Mouse (Mus musculus): Measurements from ENCODE around the gene Cdipt. TPM values are rescaled to one million over a fixed set of nuclear protein-coding genes. Genes with fewer than 3 reads are reported as not detected.
A peak's percentile ranks its signal among the peaks of the same experiment; 100 is the strongest.

The Cdipt gene
- 104 and 105 TPM in 2 replicates for polyA plus RNA-seq (2015; fragmentation: Nextera tagmentation; extraction: Ambion mirVana)

DNA sequence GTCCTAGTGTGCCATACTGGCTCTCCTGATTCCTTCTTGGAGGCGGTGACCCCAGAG is at the start of gene Cdipt:
TSS of gene Cdipt (plus strand) at position 22 of the 57 bp plus-strand sequence.
- Histone ChIP-seq H3K27me3 (no peaks in the 10 kb centered on the region), H3K9me3 (no peaks in the 10 kb centered on the region), H3K4me3 (peak within 1 kb of the TSS; percentile 85), H3K4me2 (replicated peaks) (peak within 1 kb of the TSS; percentile 75), H3K4me1 (peaks cover 20% of the 10 kb centered on the region), H3K27ac (replicated peaks) (peak within 1 kb of the TSS; percentile 99), H3K9ac (replicated peaks) (peak within 1 kb of the TSS; percentile 94), H3K36me3 (peaks cover 38% of the 10 kb centered on the region)
- ATAC-seq (replicated peaks), result no peak
- WGBS, result 8% methylated on average over 1 of the region's 1 CpGs

DNA sequence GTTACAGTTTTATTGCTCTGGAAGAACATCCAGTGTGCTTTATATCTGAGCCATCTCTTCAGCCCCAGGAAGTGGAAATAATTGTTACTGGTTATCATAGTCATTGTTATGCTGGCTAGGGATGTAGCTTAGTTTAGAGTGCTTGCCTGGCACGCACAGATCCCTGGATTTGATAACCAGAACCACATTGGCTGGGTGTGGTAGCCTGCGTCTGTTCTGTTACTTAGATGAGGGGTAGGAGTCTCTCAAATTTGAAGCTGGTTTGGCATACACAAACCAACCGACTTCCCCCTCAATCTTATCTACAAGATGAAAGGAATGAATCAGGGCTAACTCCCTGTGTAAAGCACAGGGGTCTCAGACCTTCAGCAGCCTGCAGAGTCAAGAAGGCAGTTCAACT is 49.4 kb upstream of the Cdipt start:
- no peaks in the 10 kb centered on the region for H3K9me3 ChIP-seq
- no peak overlapping the region for H3K4me3 ChIP-seq
- no peaks in the 10 kb centered on the region for H3K27me3 ChIP-seq
- no peak overlapping the region for H3K4me2 ChIP-seq (replicated peaks)
- peaks cover 23% of the 10 kb centered on the region for H3K4me1 ChIP-seq
- no peak for ATAC-seq (replicated peaks)
- WGBS, result 68% methylated on average over 3 of the region's 3 CpGs
- peaks cover under 1% of the 10 kb centered on the region; the same call in 1 of the 2 replicates for H3K36me3 ChIP-seq
- no peak overlapping the region for H3K9ac ChIP-seq (replicated peaks)
- H3K27ac ChIP-seq (replicated peaks), result no peak overlapping the region

DNA sequence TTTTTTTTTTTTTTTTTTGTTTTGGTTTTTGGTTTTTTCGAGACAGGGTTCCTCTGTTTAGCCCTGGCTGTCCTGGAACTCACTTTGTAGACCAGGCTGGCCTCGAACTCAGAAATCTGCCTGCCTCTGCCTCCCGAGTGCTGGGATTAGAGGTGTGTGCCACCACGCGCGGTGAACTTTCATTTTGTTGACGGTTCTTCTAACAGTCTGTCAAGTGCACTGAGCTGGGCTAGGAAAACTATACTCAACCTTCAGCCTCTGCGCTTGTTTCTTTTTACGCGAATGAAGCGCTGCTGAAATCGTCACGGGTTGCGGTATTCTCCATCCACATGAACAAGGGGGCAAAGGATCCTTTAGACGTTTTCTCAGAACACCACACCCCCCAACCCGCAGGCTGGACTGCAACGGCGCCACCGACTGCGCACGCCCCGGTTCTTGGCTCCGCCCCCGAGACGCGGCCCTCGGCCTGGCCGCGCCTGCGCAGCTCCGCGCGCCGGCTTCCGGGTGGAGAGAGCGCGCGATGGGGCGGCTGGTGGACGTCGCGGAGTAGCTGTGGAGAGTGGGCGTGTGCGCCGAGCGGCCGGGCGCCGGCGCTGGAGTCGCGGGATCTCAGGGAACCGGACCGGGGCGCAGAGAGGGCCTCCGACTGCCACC is 47.2 kb upstream of the Cdipt start, which contains the start of gene Kctd13:
TSS of gene Kctd13 (plus strand) at position 496 of the 654 bp plus-strand sequence.
- ATAC-seq (replicated peaks), result peak; percentile 97
- 3% methylated on average over 56 of the region's 56 CpGs for WGBS
- peaks cover 16% of the 10 kb centered on the region for H3K4me1 ChIP-seq
- peak within 1 kb of the TSS; percentile 87 for H3K4me2 ChIP-seq (replicated peaks)
- H3K36me3 ChIP-seq, result peaks cover 10% of the 10 kb centered on the region; the same call in 1 of the 2 replicates
- H3K27ac ChIP-seq (replicated peaks), result peak within 1 kb of the TSS; percentile 78
- peak within 1 kb of the TSS; percentile 86 for H3K9ac ChIP-seq (replicated peaks)
- H3K4me3 ChIP-seq, result peak within 1 kb of the TSS; percentile 94
- H3K9me3 ChIP-seq, result no peaks in the 10 kb centered on the region
- no peaks in the 10 kb centered on the region for H3K27me3 ChIP-seq

DNA sequence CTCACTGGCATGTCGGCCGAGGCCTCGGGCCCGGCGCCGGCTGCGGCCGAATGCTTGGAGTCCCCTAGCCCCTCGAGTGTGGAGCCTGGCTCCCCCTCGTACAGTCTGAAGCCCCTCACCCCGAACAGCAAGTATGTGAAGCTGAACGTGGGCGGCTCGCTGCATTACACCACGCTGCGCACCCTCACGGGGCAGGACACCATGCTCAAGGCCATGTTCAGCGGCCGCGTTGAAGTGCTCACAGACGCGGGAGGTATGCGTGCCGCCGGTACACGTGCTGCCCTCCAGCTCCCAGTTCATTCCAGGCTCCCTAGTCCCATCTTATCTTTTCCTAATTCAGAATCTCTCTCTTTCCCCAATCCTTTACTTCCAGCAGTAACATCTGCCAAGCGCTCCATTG is 46.7 kb upstream of the Cdipt start:
- 2% methylated on average over 27 of the region's 27 CpGs for WGBS
- Histone ChIP-seq H3K9ac (replicated peaks) (peak overlapping the region; percentile 86), H3K4me1 (peaks cover 16% of the 10 kb centered on the region), H3K27ac (replicated peaks) (peak overlapping the region; percentile 78), H3K9me3 (no peaks in the 10 kb centered on the region), H3K4me3 (peak overlapping the region; percentile 94), H3K4me2 (replicated peaks) (peak overlapping the region; percentile 87), H3K36me3 (peaks cover 12% of the 10 kb centered on the region; the same call in 1 of the 2 replicates), H3K27me3 (no peaks in the 10 kb centered on the region)
- ATAC-seq (replicated peaks), result peak; percentile 90

DNA sequence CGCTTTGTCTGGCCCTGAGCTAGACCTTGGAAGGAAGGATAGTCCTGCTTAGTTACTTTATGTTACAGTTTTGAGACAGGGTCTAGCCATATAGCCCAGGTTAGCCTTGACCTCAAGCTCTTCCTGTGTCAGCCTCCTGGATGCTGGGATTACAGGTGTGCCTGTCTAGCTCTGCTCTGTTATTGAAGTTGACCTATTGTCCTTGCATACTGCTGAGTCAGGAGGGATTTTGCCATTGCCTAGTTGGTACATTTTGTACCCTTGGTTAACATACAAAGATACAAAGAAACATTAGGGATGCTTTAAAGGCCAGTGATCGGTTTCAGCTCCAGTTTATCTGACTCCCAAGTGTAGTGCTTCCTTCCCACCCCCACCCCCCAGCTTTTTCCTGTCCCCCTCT is 43.1 kb upstream of the Cdipt start:
- no peak overlapping the region for H3K4me3 ChIP-seq
- peaks cover 34% of the 10 kb centered on the region for H3K36me3 ChIP-seq

DNA sequence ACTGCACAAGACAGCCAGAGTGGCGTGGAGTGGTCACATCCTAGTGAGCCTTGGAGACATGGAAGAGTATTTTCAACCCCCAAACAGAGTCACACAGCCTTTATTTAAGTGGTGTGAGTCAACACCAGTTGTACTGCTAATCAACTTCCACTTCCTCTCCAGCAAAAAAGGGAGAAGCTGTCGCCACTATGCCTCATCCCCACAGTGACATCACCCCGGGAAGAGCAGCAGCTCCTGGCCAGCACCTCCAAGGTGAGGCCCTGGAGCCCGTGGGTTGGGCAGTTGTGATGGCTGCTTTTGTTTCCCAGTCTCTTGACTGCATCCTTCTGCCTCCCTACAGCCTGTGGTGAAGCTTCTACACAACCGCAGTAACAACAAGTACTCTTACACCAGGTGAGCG is 34.5 kb upstream of the Cdipt start:
- Histone ChIP-seq H3K36me3 (peaks cover 41% of the 10 kb centered on the region), H3K4me1 (peaks cover 8% of the 10 kb centered on the region), H3K27me3 (no peaks in the 10 kb centered on the region), H3K27ac (replicated peaks) (no peak overlapping the region; the same call in 1 of the 2 replicates), H3K9me3 (no peaks in the 10 kb centered on the region), H3K4me3 (no peak overlapping the region), H3K9ac (replicated peaks) (no peak overlapping the region), H3K4me2 (replicated peaks) (no peak overlapping the region)
- ATAC-seq (replicated peaks), result no peak
- WGBS, result 51% methylated on average over 6 of the region's 6 CpGs

More for the DNA sequence above, 43.1 kb upstream of the Cdipt start:
- no peaks in the 10 kb centered on the region for H3K9me3 ChIP-seq
- H3K9ac ChIP-seq (replicated peaks), result no peak overlapping the region
- H3K27me3 ChIP-seq, result no peaks in the 10 kb centered on the region
- H3K27ac ChIP-seq (replicated peaks), result no peak overlapping the region
- H3K4me1 ChIP-seq, result peaks cover 16% of the 10 kb centered on the region
- H3K4me2 ChIP-seq (replicated peaks), result no peak overlapping the region
- 96% methylated on average over 2 of the region's 2 CpGs for whole genome bisulfite sequencing
- no peak for ATAC-seq (replicated peaks)

DNA sequence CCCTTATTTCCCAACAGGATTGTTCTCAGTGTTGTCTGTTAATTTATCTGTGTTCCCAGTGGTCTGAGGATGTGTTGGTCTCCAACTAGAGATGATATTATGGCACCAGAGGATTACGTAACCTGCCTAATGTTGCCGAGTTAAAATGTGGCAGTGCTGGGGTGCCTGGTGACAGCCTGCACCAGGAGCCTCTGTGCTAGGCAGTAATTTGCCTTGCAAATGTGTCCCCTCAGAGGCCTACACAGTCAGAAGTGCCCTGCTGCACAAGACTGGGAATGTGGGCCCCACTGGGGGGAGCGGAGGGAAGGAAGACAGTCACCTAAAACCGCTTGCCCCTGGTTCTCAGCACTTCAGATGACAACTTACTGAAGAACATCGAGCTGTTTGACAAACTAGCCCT is 33.9 kb upstream of the Cdipt start:
- H3K9ac ChIP-seq (replicated peaks), result no peak overlapping the region
- peaks cover 34% of the 10 kb centered on the region for H3K36me3 ChIP-seq
- no peak for ATAC-seq (replicated peaks)
- H3K27me3 ChIP-seq, result no peaks in the 10 kb centered on the region
- no peaks in the 10 kb centered on the region for H3K9me3 ChIP-seq
- H3K4me3 ChIP-seq, result no peak overlapping the region
- no peak overlapping the region for H3K4me2 ChIP-seq (replicated peaks)
- WGBS, result 52% methylated on average over 5 of the region's 5 CpGs
- H3K27ac ChIP-seq (replicated peaks), result no peak overlapping the region; the same call in 1 of the 2 replicates
- H3K4me1 ChIP-seq, result peaks cover 8% of the 10 kb centered on the region

DNA sequence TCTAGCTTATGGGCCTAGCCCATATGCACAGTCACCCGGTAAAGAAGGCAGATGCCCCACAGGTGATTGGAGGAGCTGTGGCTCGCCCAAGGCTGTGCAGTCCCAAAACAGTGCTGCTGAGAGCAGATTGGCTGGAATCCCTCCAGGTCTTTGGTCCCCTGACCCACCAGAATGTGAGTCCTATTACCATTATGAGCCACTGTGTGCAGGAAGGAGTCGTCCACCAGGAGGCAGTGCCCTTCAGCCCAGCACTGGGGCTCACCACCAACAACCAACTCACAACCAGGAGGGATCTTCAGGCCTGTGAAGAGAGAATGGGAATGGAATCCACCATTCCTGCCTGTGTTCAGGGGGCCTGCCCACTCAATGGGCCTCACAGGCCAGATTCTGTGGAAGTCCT is 29.2 kb upstream of the Cdipt start:
- H3K4me1 ChIP-seq, result peaks cover 31% of the 10 kb centered on the region
- no peak overlapping the region for H3K9ac ChIP-seq (replicated peaks)
- H3K36me3 ChIP-seq, result peaks cover 21% of the 10 kb centered on the region
- 42% methylated on average over 3 of the region's 3 CpGs for WGBS
- ATAC-seq (replicated peaks), result no peak
- no peak overlapping the region for H3K4me2 ChIP-seq (replicated peaks)
- no peak overlapping the region for H3K4me3 ChIP-seq
- no peaks in the 10 kb centered on the region for H3K27me3 ChIP-seq
- no peak overlapping the region for H3K27ac ChIP-seq (replicated peaks)
- H3K9me3 ChIP-seq, result no peaks in the 10 kb centered on the region

DNA sequence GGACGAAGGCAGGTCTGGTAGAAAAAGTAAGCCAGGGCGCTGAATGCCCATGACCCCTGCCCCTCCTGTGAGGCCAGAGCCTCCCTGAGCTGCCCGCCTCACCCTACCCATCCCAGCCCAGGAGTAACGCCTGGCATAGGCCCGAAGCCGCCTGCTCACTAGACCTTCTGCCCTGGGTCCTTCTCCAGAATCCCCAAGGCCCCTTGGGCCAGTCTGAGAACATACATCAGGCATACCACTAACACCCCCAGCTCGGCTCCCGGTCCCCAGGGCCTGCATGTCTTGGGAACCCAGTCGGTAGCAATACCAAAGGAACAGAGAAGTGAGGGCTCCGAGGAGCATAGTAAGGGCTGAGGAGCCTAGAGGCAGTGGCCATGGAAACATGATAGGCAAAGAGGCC is 27.1 kb upstream of the Cdipt start:
- peaks cover 44% of the 10 kb centered on the region for H3K4me1 ChIP-seq
- peak overlapping the region; percentile 71 for H3K9ac ChIP-seq (replicated peaks)
- H3K4me3 ChIP-seq, result peak overlapping the region; percentile 58
- H3K4me2 ChIP-seq (replicated peaks), result peak overlapping the region; percentile 93
- no peaks in the 10 kb centered on the region for H3K9me3 ChIP-seq
- peak overlapping the region; percentile 88 for H3K27ac ChIP-seq (replicated peaks)
- ATAC-seq (replicated peaks), result no peak
- H3K36me3 ChIP-seq, result peaks cover 11% of the 10 kb centered on the region
- H3K27me3 ChIP-seq, result no peaks in the 10 kb centered on the region
- 78% methylated on average over 10 of the region's 10 CpGs for WGBS

DNA sequence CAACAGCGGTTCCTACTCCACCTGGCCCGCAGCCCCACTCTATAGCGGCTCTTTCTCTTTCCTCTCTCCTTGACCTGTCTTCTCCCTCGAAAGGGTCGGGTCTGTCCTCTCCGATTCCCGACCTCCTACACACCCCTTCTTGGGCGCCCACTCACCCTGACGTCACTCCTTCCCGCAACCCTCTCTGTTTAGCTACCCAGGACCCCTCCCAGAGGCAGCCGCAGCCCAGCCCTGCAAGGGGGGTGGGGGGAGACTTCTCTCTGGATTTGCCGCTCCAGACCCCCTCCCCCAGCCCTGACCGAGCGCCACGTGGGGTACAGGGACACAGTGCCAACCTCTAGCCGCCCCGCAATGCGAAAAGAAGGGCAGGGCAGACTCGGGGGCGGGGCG is 26.3 kb upstream of the Cdipt start, which contains the start of gene Asphd1:
TSS of gene Asphd1 (minus strand) at position 180 of the 390 bp plus-strand sequence.
- Histone ChIP-seq H3K27ac (replicated peaks) (peak within 1 kb of the TSS; percentile 88), H3K27me3 (no peaks in the 10 kb centered on the region), H3K36me3 (peaks cover 9% of the 10 kb centered on the region; the same call in 1 of the 2 replicates), H3K4me2 (replicated peaks) (peak within 1 kb of the TSS; percentile 93), H3K9me3 (no peaks in the 10 kb centered on the region), H3K4me1 (peaks cover 44% of the 10 kb centered on the region), H3K4me3 (peak within 1 kb of the TSS; percentile 58), H3K9ac (replicated peaks) (peak within 1 kb of the TSS; percentile 71)
- peak; percentile 70 for ATAC-seq (replicated peaks)
- under 1% methylated on average over 21 of the region's 21 CpGs for WGBS

DNA sequence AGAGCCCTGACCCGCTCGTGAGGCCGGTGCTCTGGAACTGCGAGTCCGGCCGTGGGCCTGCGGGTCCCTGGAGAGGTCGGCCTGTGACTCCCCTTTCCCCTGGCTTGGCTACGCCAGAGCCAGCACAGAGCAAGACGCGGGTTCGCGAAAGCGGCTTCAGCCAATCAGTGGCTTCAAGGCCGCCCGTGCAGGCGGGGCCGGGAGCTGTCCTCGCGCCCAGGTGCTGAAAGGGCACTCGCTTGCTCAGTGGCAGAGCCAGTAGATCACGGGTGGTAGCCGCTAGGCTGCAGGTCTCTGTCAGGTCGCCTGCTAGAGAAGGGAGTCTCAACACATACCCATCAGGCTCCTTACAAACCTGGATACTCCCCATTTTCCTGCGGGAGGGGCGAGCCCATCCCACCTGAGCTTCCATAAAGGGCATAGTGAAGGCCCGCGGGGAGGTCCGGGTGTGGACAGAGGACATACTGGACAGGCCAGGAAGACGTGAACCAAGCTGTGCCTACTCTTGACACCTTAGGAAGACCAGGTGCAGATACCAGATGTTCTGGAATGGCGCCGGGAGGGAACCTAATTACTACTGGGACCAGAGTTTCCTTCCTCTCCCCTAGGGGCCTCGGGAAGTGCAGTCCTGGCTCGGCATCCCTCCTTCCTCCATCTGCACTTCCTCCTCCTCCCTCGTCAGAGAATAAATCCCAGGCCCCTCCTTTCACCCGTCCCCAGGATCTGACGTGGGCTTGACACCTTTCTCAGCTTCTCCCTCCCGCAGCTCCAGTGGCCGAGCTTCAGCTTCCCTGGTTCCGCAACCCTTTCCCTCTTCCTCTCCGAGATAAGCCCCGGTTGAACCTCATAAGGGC is 25.7 kb upstream of the Cdipt start, which contains the start of gene Sez6l2:
TSS of gene Sez6l2 (plus strand) at position 771 of the 854 bp plus-strand sequence.
- Histone ChIP-seq H3K4me1 (peaks cover 44% of the 10 kb centered on the region), H3K27ac (replicated peaks) (peak within 1 kb of the TSS; percentile 88), H3K27me3 (no peaks in the 10 kb centered on the region), H3K9me3 (no peaks in the 10 kb centered on the region), H3K4me3 (peak within 1 kb of the TSS; percentile 58), H3K9ac (replicated peaks) (peak within 1 kb of the TSS; percentile 71), H3K4me2 (replicated peaks) (peak within 1 kb of the TSS; percentile 93), H3K36me3 (peaks cover 9% of the 10 kb centered on the region; the same call in 1 of the 2 replicates)
- peak; percentile 82 for ATAC-seq (replicated peaks)
- WGBS, result under 1% methylated on average over 42 of the region's 42 CpGs

Data from forebrain, embryonic 15.5 days (tissue).